Mouse (Mus musculus): Measurements from ENCODE around the gene Tuba1a.
"Not testable (repeated sequence)": the region's sequence is repeated elsewhere in the genome, so short reads cannot be mapped to it uniquely, and the experiment has no call there.

Gene Tuba1a

DNA sequence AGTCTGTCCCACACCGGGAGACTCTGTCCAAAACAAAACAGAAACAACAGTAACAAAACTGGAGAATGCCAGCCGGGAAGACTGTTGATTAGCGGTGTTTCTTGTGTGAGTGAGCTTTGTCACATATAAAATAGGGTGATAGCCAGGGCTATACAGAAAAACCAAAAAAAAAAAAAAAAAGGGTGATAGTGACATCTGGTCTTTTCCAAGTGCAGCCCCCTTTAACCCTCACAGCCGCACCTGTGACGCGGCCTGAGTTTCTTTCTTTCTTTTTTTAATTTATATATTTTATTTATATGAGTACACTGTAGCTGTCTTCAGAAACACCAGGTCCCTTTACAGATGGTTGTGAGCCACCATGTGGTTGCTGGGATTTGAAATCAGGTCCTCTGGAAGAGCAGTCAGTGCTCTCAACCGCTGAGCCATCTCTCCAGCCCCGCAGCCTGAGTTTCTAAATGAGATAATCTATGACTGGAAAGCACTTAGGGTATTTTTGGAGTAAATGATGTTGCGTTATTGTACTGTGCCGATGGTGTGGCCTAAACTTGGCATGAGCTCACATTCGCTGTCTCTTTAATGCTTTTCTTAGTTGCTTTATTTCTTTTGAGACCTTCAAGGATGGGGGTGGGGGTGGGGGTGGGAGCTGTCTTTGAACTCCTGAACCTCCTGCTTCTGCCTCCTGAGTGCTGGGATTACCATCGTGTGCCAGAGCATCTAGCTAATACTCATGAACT lies 32.6 kb upstream of the Tuba1a start:
- no peak for DNase-seq (ENCODE audit: low read depth, low spot score)

- DNase-seq (ENCODE audit: low read depth, low spot score), result no peak
Measured at GRCm38 (mm10) chr15:98985240-98985981, 31.9 kb upstream of the Tuba1a start.

GRCm38 (mm10) chr15:98984681-98985080 lies 31.2 kb upstream of the Tuba1a start:
- no peak for DNase-seq (ENCODE audit: low read depth, low spot score)

GRCm38 (mm10) chr15:98983431-98984081 lies 30.1 kb upstream of the Tuba1a start:
- DNase-seq (ENCODE audit: low read depth, low spot score), result no peak

GRCm38 (mm10) chr15:98982100-98982499 lies 28.6 kb upstream of the Tuba1a start:
- no peak for DNase-seq (ENCODE audit: low read depth, low spot score)

- DNase-seq (ENCODE audit: low read depth, low spot score), result no peak
Measured at GRCm38 (mm10) chr15:98980012-98980614, 26.6 kb upstream of the Tuba1a start.

DNA sequence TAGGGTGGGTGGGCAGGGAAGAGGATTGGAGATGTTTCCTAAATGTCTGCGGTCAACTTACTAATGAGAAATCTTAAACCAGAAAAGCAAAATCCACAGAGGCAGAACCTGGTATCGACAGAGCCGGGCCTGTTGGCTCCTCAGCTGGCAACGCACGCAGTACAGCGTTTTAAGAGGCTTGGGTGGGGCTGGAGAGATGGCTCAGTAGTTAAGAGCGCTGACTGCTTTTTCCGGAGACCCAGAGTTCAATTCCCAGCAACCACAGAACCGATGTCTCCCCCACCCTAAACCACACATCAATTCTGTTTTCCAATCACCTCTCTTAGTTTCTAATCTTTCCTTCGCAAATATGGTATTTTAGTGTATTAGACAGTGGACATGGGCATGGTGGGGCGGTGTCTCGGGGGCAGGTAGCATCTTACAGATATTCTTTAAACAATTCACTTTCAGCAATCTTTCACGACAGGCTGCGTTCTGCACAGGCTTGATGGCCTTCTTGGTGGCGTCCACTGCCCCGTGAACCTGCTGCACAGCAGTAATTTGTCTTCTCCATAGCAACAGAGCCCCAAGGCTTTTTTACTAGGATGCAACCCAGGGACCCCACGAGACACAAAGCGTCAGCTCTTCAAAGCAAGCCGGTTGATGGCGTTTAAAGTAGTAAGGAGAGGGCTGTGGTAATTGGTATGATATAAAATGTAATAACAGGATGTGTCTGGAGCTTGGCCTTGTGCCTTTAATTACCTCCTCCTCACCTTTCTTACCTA lies 25.1 kb upstream of the Tuba1a start:
- no peak for DNase-seq (ENCODE audit: low read depth, low spot score)

GRCm38 (mm10) chr15:98977759-98978408 lies 24.4 kb upstream of the Tuba1a start:
- no peak for DNase-seq (ENCODE audit: low read depth, low spot score)

DNA sequence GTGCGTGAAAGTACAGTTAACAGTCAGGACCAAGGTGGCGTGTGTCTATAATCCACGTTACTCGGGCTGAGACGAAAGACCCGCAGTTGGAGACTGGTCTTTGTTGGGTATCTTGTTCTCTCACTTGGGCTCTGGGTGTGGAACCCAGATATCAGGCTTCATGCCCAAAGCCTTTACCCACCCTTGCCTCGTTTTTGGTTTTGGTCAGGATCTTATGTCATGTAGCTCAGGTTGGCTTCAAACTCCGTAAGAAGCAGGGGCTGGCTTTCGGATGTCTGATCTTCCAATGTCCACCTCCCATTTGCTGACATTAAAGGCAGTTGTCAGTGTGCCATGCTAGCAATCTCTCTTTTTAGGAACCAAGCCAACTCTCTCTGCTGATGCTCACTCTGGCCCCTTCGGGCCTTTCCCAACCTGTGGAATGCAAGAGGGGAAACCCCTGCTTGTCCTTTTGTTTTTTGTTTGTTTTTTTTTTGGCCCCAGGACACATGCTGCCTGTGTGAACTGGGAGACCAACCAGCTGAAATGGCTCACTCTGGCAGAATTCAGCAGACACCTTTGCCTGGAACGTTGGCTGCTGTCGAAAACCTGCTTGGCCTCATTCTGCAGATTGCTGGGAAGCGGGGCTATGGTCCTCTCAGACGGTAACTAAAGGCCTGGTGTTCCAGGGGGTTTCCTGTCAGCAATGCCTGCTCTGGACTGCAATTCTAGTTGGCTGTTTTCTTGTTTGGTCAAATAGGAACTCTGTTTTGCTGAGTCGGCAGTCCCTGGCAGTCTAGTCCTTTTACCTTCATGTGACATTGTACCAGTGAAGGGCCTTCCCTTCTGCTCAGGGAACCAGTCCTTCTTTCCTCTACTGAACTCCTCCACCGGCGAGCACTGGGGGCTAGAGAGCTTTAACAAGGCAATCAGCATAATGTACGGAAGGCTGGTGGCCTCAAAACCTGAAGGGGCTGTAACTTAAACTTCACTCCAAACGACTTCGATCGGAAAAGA lies 23.6 kb upstream of the Tuba1a start:
- DNase-seq (ENCODE audit: low read depth, low spot score), result no peak

DNA sequence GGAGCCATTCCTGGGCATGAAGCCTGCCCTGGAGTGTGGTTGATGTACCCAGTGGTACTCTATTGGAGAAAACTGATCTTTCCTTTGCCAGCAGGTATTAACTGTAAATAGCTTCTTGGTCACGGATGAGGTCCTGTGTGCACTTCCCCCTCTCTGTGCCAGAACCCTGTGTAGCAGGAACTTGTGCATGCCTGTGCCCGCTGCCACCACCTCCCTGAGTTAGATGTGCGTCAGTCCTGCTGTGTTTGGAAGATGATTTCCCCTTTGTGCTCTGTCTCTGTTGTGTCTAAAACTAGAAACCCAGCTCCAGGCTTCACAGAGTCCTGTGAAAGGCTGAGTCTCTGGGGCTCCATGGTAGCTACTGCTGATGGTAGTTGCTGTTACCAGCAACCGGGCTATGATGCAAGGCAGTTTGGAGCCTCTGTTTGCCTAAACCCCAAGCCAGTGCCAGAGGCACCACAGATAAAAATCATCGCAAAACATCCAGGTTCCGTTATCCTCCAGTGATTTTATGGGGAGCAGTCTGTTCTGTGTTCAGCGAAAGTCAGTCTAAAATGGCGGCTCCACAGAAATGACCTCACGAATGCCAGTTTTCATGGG lies 19.6 kb upstream of the Tuba1a start:
- no peak for DNase-seq (ENCODE audit: low read depth, low spot score)

DNA sequence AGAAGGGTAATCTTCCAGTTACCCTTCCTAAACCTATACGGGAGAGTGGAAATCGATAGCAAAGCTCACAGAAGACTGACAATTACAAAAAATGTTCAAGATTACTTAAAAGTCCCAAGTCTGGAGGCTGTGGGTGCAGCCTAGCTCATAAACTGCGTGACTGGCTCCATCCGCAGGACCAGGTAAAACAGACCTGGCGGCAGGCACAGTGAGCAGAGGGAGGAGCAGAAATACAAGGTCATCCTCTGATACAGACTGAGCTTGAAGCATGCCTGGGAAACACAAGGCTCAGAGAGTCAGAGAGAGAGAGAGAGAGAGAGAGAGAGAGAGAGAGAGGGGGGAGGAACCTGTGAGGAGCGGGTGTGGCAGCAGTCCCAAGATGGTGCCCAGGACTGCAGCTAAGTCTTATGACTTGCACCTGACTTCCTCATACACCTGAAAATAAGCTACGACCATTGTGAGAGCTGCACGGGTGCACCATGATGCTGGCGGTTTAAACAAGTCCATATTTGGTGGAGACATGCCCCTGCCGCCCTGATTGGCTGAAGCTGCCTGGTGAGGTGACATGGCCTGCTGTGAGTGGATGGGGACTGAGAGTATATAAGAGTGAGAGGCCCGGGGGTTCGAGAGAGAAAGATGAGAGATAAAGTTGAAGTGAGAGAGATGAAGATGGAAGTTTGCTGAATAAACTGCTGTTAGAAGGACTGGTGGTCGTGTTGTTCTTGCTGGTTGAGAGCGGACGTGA lies 18.2 kb upstream of the Tuba1a start:
- DNase-seq (ENCODE audit: low read depth, low spot score), result not testable (repeated sequence)

DNA sequence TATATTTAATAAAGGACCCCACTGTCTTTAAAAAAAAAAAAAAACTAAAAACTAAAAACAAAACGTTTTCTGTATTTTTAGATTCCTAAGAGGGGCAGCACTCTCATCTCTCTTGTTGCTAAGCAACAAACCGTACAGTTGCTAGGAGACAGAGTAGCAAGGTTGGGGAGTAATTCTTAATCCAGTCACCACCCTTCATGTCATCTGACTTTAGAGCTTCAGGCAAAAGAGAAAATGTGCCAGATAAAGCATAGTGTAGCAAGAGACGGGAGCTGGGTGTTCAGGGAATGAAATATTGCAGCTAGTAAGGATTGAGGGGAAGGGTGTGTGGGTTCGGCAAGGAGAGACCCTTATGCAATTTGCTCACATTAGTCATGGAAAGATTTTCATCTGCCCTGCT lies 17.6 kb upstream of the Tuba1a start:
- DNase-seq (ENCODE audit: low read depth, low spot score), result peak; percentile 97

- DNase-seq (ENCODE audit: low read depth, low spot score), result no peak
Measured at GRCm38 (mm10) chr15:98969372-98970101, 16.0 kb upstream of the Tuba1a start.

GRCm38 (mm10) chr15:98968701-98969371 lies 15.3 kb upstream of the Tuba1a start:
- no peak for DNase-seq (ENCODE audit: low read depth, low spot score)

- no peak for DNase-seq (ENCODE audit: low read depth, low spot score)
Measured at GRCm38 (mm10) chr15:98959531-98959930, 6.0 kb upstream of the Tuba1a start.

DNA sequence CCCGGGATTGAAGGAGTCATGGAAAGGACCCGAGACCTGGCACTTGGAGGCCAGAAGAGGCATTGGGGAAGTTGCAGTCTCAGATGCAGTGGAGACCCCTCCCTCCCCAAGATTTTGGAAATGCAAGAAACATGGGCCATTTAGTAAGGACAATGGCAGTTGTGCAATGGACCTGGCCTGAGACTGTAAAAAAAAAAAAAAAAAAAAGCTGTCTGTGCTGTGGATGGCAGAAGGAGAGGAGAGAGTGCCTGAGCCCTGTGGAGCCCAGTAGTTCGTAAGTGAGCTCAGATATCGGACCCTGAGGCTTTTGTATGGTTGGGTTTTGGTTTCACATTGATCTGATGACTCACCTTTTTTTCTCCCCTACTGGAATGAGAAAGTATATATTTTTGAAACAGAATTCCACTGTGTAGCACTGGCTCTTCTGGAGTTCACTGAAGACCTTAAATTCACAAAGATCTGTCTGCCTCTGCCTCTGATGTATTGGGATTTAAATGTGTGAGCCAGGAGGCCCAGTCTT lies 5.5 kb upstream of the Tuba1a start:
- DNase-seq (ENCODE audit: low read depth, low spot score), result no peak

- DNase-seq (ENCODE audit: low read depth, low spot score), result no peak
Measured at GRCm38 (mm10) chr15:98957475-98957874, 4.0 kb upstream of the Tuba1a start.
